ENCODE assay signal across 22 mouse cellular contexts in the genomic region with DNA sequence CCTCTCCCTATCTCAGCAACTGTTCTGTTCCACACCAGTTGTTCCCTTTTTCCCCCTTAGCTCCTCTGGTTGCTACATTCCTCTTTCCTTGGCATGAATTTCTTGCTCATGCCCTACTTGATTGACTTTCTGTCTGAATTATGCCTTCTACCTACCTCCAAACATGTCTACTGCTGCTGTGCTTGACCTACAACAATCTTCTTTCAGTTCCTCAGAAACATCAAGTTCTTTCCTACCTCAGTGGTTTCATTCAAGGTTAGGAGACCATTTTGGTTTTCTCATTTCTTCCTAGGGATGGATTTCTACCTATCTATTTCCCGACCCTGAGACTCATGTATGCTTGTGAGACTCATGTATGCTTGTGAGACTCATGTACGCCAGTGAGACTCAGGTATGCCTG. TPM values are rescaled to one million over a fixed set of nuclear protein-coding genes. Genes with fewer than 3 reads are reported as not detected.
DNase-seq lines count a peak whose midpoint lies in the region; ATAC-seq and TF ChIP-seq lines count a peak whose summit lies in the region.
"Had no signal": no experiment of that assay in that cellular context is flagged by ENCODE, and none has a peak within 500 bp of the region (broad histone marks: within the 10 kb centered on the region; RNA-seq: fewer than 3 reads in every experiment).

No protein-coding gene starts in this region.

- no peaks in the 10 kb centered on the region for H3K9me3 ChIP-seq in liver, embryonic 12.5 days (replicated peaks)
- H3K9me3 ChIP-seq: embryonic facial prominence, embryonic 10.5 days; embryonic facial prominence, embryonic 12.5 days; forebrain, embryonic 13.5 days; forebrain, embryonic 15.5 days had no signal

- ATAC-seq in liver, embryonic 12.5 days = no peak
- ATAC-seq: activated CD4-positive, CD25-positive, alpha-beta regulatory T cell, adult 4 months; forebrain, embryonic 13.5 days; forebrain, embryonic 15.5 days; forebrain, postnatal 0 days; Patski had no signal

- H3K27ac ChIP-seq in heart, adult 2 months = no peak overlapping the region
- H3K27ac ChIP-seq in liver, embryonic 12.5 days = no peak overlapping the region
- H3K27ac ChIP-seq: embryonic facial prominence, embryonic 10.5 days; embryonic facial prominence, embryonic 12.5 days; forebrain, embryonic 13.5 days; forebrain, embryonic 15.5 days had no signal

- no peak for TF ChIP-seq EP300 in heart, adult 2 months (IDR thresholded peaks at IDR 0.05; ENCODE audit: insufficient read depth, low read depth, low read length)

- H3K36me3 ChIP-seq in heart, adult 2 months (ENCODE audit: control insufficient read depth, insufficient read depth, low read length) = peaks cover 1% of the 10 kb centered on the region; the same call in 1 of the 2 replicates
- H3K36me3 ChIP-seq in splenic B cell, adult 2 months (ENCODE audit: control insufficient read depth, insufficient read depth, low read length, poor library complexity, severe bottlenecking) = no peaks in the 10 kb centered on the region
- no peaks in the 10 kb centered on the region for H3K36me3 ChIP-seq in liver, embryonic 12.5 days
- H3K36me3 ChIP-seq: embryonic facial prominence, embryonic 10.5 days; embryonic facial prominence, embryonic 12.5 days; forebrain, embryonic 15.5 days; G1E had no signal

- H3K4me2 ChIP-seq in liver, embryonic 12.5 days = no peak overlapping the region
- H3K4me2 ChIP-seq: embryonic facial prominence, embryonic 12.5 days; forebrain, embryonic 13.5 days; forebrain, embryonic 15.5 days had no signal

- TF ChIP-seq POLR2A in heart, adult 2 months (IDR thresholded peaks at IDR 0.05; ENCODE audit: insufficient read depth, low read depth, low read length) = no peak

- H3K27me3 ChIP-seq in heart, adult 2 months (ENCODE audit: control insufficient read depth, insufficient read depth, low read length) = no peaks in the 10 kb centered on the region
- H3K27me3 ChIP-seq in splenic B cell, adult 2 months (ENCODE audit: control insufficient read depth, insufficient read depth, low read length, poor library complexity, severe bottlenecking) = no peaks in the 10 kb centered on the region
- H3K27me3 ChIP-seq in liver, embryonic 12.5 days (replicated peaks) = no peaks in the 10 kb centered on the region
- H3K27me3 ChIP-seq: embryonic facial prominence, embryonic 12.5 days; forebrain, embryonic 13.5 days; forebrain, embryonic 15.5 days; Patski had no signal

- no peaks in the 10 kb centered on the region for H3K79me2 ChIP-seq in heart, adult 2 months (replicated peaks; ENCODE audit: control insufficient read depth, insufficient read depth, low read length)

- intact Hi-C loops in heart, adult 2 months (cut with DNase I) = loop anchor here (5.0 kb wide), 2 partner anchors 142 to 218 kb away; a partner anchor contains a TSS

- H3K4me3 ChIP-seq in heart, adult 2 months = no peak overlapping the region
- no peak overlapping the region for H3K4me3 ChIP-seq in liver, embryonic 12.5 days
- H3K4me3 ChIP-seq: embryonic facial prominence, embryonic 10.5 days; embryonic facial prominence, embryonic 12.5 days; forebrain, embryonic 13.5 days; forebrain, embryonic 15.5 days had no signal

- WGBS in heart, adult 2 months = 74% methylated on average over 2 of the region's 2 CpGs
- 64% methylated on average over 2 of the region's 2 CpGs for WGBS in liver, embryonic 12.5 days (ENCODE audit: insufficient replicate concordance)

- H3K9ac ChIP-seq in heart, adult 2 months (ENCODE audit: low read depth, low read length) = no peak overlapping the region
- no peak overlapping the region for H3K9ac ChIP-seq in liver, embryonic 12.5 days
- H3K9ac ChIP-seq: embryonic facial prominence, embryonic 12.5 days; forebrain, embryonic 13.5 days; forebrain, embryonic 15.5 days; forebrain, postnatal 0 days had no signal

- no peaks in the 10 kb centered on the region; the same call in none of the 2 replicates for H3K4me1 ChIP-seq in heart, adult 2 months (ENCODE audit: control insufficient read depth, insufficient read depth, low read length)
- H3K4me1 ChIP-seq in liver, embryonic 12.5 days = peaks cover 13% of the 10 kb centered on the region

- peak; percentile 68 for DNase-seq in heart, adult 11 months
- DNase-seq in heart, adult 2 months = no peak
- peak; percentile 18 for DNase-seq in A20 (ENCODE audit: low read depth, low spot score)
- DNase-seq in splenic B cell, adult 2 months (ENCODE audit: low read depth, low spot score) = peak; percentile 18
- DNase-seq: adrenal gland, adult 8-10 months; adrenal gland, postnatal 14 days; adrenal gland, postnatal 36 days; cerebellum, adult 11-12 months; cerebellum, adult 2 months; cerebellum, adult 9-10 months; cerebellum, postnatal 10 days; cerebellum, postnatal 25 days; forebrain, postnatal 0 days had no signal

- TF ChIP-seq CTCF in heart, adult 2 months (IDR thresholded peaks at IDR 0.05) = no peak

RNA-seq across cellular contexts. Expression of a gene that starts 3.8 kb away (rescaled TPM):
- total RNA-seq in heart, adult 2 months (2021) = 10 to 100 TPM; 30.2 to 32.3 TPM
- polyA plus RNA-seq in heart, adult 2 months (2012; rRNA removed) = 13.1 and 28.8 TPM in 2 replicates
- polyA plus RNA-seq in liver, embryonic 12.5 days (2016; fragmentation: Nextera tagmentation; extraction: Ambion mirVana) = 36.3 and 38.4 TPM in 2 replicates

RNA-seq across cellular contexts. Expression of a gene that starts 36.1 kb away (rescaled TPM):
- total RNA-seq in heart, adult 2 months (2021) = 100 to 1,000 TPM in 1 of 2 experiments, 10 to 100 TPM in 1; 96.6 to 110 TPM
- polyA plus RNA-seq in heart, adult 2 months (2012; rRNA removed) = 32.1 and 43.5 TPM in 2 replicates
- 0.02 and 0.07 TPM in 2 replicates for polyA plus RNA-seq in liver, embryonic 12.5 days (2016; fragmentation: Nextera tagmentation; extraction: Ambion mirVana)
- total RNA-seq: G1E had no signal
- polyA plus RNA-seq: embryonic facial prominence, embryonic 10.5 days; forebrain, embryonic 11.5 days; forebrain, embryonic 13.5 days; G1E; Patski had no signal

Comparison
In these comparisons a context has a peak if more than half of its experiments do, and no peak if none do; other contexts are left out.
1. DNase-seq: peak in heart, adult 11 months (single experiment), A20 (single experiment) and splenic B cell, adult 2 months (single experiment); none in heart, adult 2 months (0 of 2).
2. RNA of a gene that starts 36.1 kb away (polyA plus RNA-seq): 32.1 to 43.5 TPM in heart, adult 2 months; 0.02 to 0.07 TPM in liver, embryonic 12.5 days; every median in the first group is over 10 times any median in the second.